Mouse (Mus musculus): ENCODE measurements around the gene Mcu.

Gene Mcu

GRCm38 (mm10) chr10:59613276-59613675 is 3.2 kb downstream of the Mcu start:
- no peak for DNase-seq (ENCODE audit: inconsistent ontology term)

GRCm38 (mm10) chr10:59604879-59605464 is 11.5 kb downstream of the Mcu start:
- DNase-seq (ENCODE audit: inconsistent ontology term): no peak

GRCm38 (mm10) chr10:59603843-59604242 is 12.6 kb downstream of the Mcu start:
- no peak for DNase-seq (ENCODE audit: inconsistent ontology term)

GRCm38 (mm10) chr10:59602891-59603290 is 13.6 kb downstream of the Mcu start:
- peak; percentile 25 for DNase-seq (ENCODE audit: inconsistent ontology term)

- peak; percentile 52 for DNase-seq (ENCODE audit: inconsistent ontology term)
These were observed 14.4 kb downstream of the Mcu start for GRCm38 (mm10) chr10:59602043-59602442.

- no peak for DNase-seq (ENCODE audit: inconsistent ontology term)
These were observed 16.0 kb downstream of the Mcu start for GRCm38 (mm10) chr10:59600516-59600915.

- no peak for DNase-seq (ENCODE audit: inconsistent ontology term)
These were observed 22.5 kb downstream of the Mcu start for GRCm38 (mm10) chr10:59593826-59594570.

- no peak for DNase-seq (ENCODE audit: inconsistent ontology term)
These were observed 25.9 kb downstream of the Mcu start for GRCm38 (mm10) chr10:59590606-59591005.

- DNase-seq (ENCODE audit: inconsistent ontology term): no peak
These were observed 26.6 kb downstream of the Mcu start for GRCm38 (mm10) chr10:59589856-59590255.

GRCm38 (mm10) chr10:59589420-59589819 is 27.1 kb downstream of the Mcu start:
- no peak for DNase-seq (ENCODE audit: inconsistent ontology term)

GRCm38 (mm10) chr10:59588135-59588534 is 28.4 kb downstream of the Mcu start:
- no peak for DNase-seq (ENCODE audit: inconsistent ontology term)

- no peak for DNase-seq (ENCODE audit: inconsistent ontology term)
These were observed 29.7 kb downstream of the Mcu start for GRCm38 (mm10) chr10:59586821-59587220.

GRCm38 (mm10) chr10:59585621-59586020 is 30.9 kb downstream of the Mcu start:
- DNase-seq (ENCODE audit: inconsistent ontology term): no peak

GRCm38 (mm10) chr10:59581826-59582543 is 34.5 kb downstream of the Mcu start:
- DNase-seq (ENCODE audit: inconsistent ontology term): no peak

- DNase-seq (ENCODE audit: inconsistent ontology term): no peak
These were observed 35.8 kb downstream of the Mcu start for GRCm38 (mm10) chr10:59580593-59581149.

- DNase-seq (ENCODE audit: inconsistent ontology term): no peak
These were observed 36.8 kb downstream of the Mcu start for GRCm38 (mm10) chr10:59579645-59580044.

- DNase-seq (ENCODE audit: inconsistent ontology term): peak; percentile 50
These were observed 38.4 kb downstream of the Mcu start for GRCm38 (mm10) chr10:59577871-59578801.

GRCm38 (mm10) chr10:59576305-59576704 is 40.2 kb downstream of the Mcu start:
- no peak for DNase-seq (ENCODE audit: inconsistent ontology term)

- DNase-seq (ENCODE audit: inconsistent ontology term): no peak
These were observed 44.5 kb downstream of the Mcu start for GRCm38 (mm10) chr10:59571964-59572363.

- no peak for DNase-seq (ENCODE audit: inconsistent ontology term)
These were observed 45.2 kb downstream of the Mcu start for GRCm38 (mm10) chr10:59571273-59571672.

GRCm38 (mm10) chr10:59570780-59571179 is 45.7 kb downstream of the Mcu start:
- no peak for DNase-seq (ENCODE audit: inconsistent ontology term)
